ENCODE assay signal across 12 mouse cellular contexts in the genomic region with DNA sequence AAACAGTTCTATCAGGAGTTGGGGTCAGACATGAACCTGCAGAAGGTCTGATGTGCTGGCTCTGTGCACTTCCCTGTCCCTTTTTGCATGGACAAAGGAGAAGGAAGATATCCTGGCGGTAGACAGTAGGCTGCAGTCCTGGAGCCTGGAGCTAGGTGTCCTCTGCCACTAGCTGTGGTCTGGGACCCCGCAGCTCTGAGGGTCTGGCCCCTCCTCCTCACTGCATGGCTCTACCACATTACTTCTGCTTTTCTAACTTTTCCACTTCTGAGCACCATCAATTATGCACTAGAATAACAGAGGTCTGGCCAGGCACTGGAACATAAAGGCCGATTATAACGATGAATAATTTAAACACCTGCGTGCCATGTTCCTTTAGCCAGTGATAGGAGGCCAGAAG. TPM values are rescaled to one million over a fixed set of nuclear protein-coding genes. Genes with fewer than 3 reads are reported as not detected.
DNase-seq lines count a peak whose midpoint lies in the region; ATAC-seq and TF ChIP-seq lines count a peak whose summit lies in the region.
"Had no signal": no experiment of that assay in that cellular context is flagged by ENCODE, and none has a peak within 500 bp of the region (broad histone marks: within the 10 kb centered on the region; RNA-seq: fewer than 3 reads in every experiment).

No protein-coding gene starts in this region.

- no peak overlapping the region for H3K4me3 ChIP-seq in forebrain, embryonic 14.5 days (ENCODE audit: low read depth, low read length)
- H3K4me3 ChIP-seq in forebrain, embryonic 10.5 days: no peak overlapping the region
- H3K4me3 ChIP-seq in midbrain, embryonic 11.5 days (ENCODE audit: low read depth, low read length): no peak overlapping the region
- H3K4me3 ChIP-seq in midbrain, postnatal 0 days (ENCODE audit: low read depth, low read length): no peak overlapping the region
- H3K4me3 ChIP-seq in liver, embryonic 11.5 days (ENCODE audit: low read depth, low read length): no peak overlapping the region
- H3K4me3 ChIP-seq: myocyte had no signal

- H3K4me1 ChIP-seq in forebrain, embryonic 14.5 days (ENCODE audit: control insufficient read depth, insufficient read depth, low read length): no peaks in the 10 kb centered on the region
- peaks cover 46% of the 10 kb centered on the region for H3K4me1 ChIP-seq in forebrain, embryonic 10.5 days
- H3K4me1 ChIP-seq in midbrain, embryonic 11.5 days (ENCODE audit: control insufficient read depth, insufficient read depth, low read length): peaks cover 19% of the 10 kb centered on the region
- no peaks in the 10 kb centered on the region; the same call in 1 of the 2 replicates for H3K4me1 ChIP-seq in midbrain, postnatal 0 days (ENCODE audit: insufficient read depth, low read length)
- no peaks in the 10 kb centered on the region for H3K4me1 ChIP-seq in liver, embryonic 11.5 days (replicated peaks; ENCODE audit: control insufficient read depth, insufficient read depth, low read length)

- DNase-seq in forebrain, embryonic 14.5 days (ENCODE audit: low spot score): no peak
- no peak for DNase-seq in forebrain, embryonic 10.5 days (ENCODE audit: extremely low spot score, low spot score)
- DNase-seq in midbrain, embryonic 11.5 days (ENCODE audit: low spot score, missing footprints): no peak
- DNase-seq in midbrain, postnatal 0 days (ENCODE audit: low spot score): no peak
- DNase-seq in liver, embryonic 11.5 days (ENCODE audit: low spot score): no peak
- peak; percentile 85 for DNase-seq in retina, embryonic 14.5 days (ENCODE audit: low spot score)
- DNase-seq in right cerebral cortex, adult 18-20 months: no peak
- DNase-seq in heart, postnatal 25 days (ENCODE audit: low spot score): no peak
- DNase-seq: adrenal gland, adult 8-10 months; kidney, adult 18-20 months had no signal

- no peaks in the 10 kb centered on the region for H3K9me3 ChIP-seq in forebrain, embryonic 14.5 days (replicated peaks; ENCODE audit: control insufficient read depth, low read length)
- no peaks in the 10 kb centered on the region for H3K9me3 ChIP-seq in forebrain, embryonic 10.5 days
- H3K9me3 ChIP-seq in midbrain, embryonic 11.5 days (ENCODE audit: control insufficient read depth, low read length): no peaks in the 10 kb centered on the region
- H3K9me3 ChIP-seq in midbrain, postnatal 0 days (ENCODE audit: low read length): no peaks in the 10 kb centered on the region
- no peaks in the 10 kb centered on the region for H3K9me3 ChIP-seq in liver, embryonic 11.5 days (ENCODE audit: control insufficient read depth, low read length)

- no peak overlapping the region for H3K9ac ChIP-seq in forebrain, embryonic 14.5 days (ENCODE audit: low read length)
- H3K9ac ChIP-seq in midbrain, embryonic 11.5 days (ENCODE audit: low read length): no peak overlapping the region
- H3K9ac ChIP-seq in midbrain, postnatal 0 days (replicated peaks; ENCODE audit: low read length, poor library complexity, severe bottlenecking): no peak overlapping the region
- H3K9ac ChIP-seq in liver, embryonic 11.5 days (ENCODE audit: low read depth, low read length): no peak overlapping the region

- intact Hi-C loops in heart, postnatal 25 days (cut with DNase I): no loop called here

- H3K36me3 ChIP-seq in forebrain, embryonic 14.5 days (ENCODE audit: control insufficient read depth, insufficient read depth, low read length): no peaks in the 10 kb centered on the region
- H3K36me3 ChIP-seq in forebrain, embryonic 10.5 days (replicated peaks): no peaks in the 10 kb centered on the region
- no peaks in the 10 kb centered on the region for H3K36me3 ChIP-seq in midbrain, embryonic 11.5 days (ENCODE audit: control insufficient read depth, insufficient read depth, low read length)
- no peaks in the 10 kb centered on the region for H3K36me3 ChIP-seq in midbrain, postnatal 0 days (ENCODE audit: insufficient read depth, low read length)
- no peaks in the 10 kb centered on the region for H3K36me3 ChIP-seq in liver, embryonic 11.5 days (ENCODE audit: control insufficient read depth, insufficient read depth, low read length)

- no peak; the same call in 1 of the 2 replicates for TF ChIP-seq CTCF in midbrain, postnatal 0 days (IDR thresholded peaks at IDR 0.05)

- 23% methylated on average over 5 of the region's 5 CpGs for WGBS in forebrain, embryonic 14.5 days
- 42% methylated on average over 5 of the region's 5 CpGs for WGBS in forebrain, embryonic 10.5 days
- WGBS in midbrain, embryonic 11.5 days: 52% methylated on average over 5 of the region's 5 CpGs
- 42% methylated on average over 5 of the region's 5 CpGs for WGBS in midbrain, postnatal 0 days
- WGBS in liver, embryonic 11.5 days: 61% methylated on average over 5 of the region's 5 CpGs

- H3K4me2 ChIP-seq in forebrain, embryonic 14.5 days (ENCODE audit: low read length): no peak overlapping the region
- no peak overlapping the region for H3K4me2 ChIP-seq in midbrain, embryonic 11.5 days
- no peak overlapping the region for H3K4me2 ChIP-seq in midbrain, postnatal 0 days (ENCODE audit: low read depth, low read length, poor library complexity, severe bottlenecking)
- no peak overlapping the region for H3K4me2 ChIP-seq in liver, embryonic 11.5 days

- 0 out of 2 replicates have a peak, but pooled peaks have one; percentile 15 for ATAC-seq in forebrain, embryonic 14.5 days
- peak; percentile 81 for ATAC-seq in midbrain, embryonic 11.5 days (ENCODE audit: low FRiP score)
- ATAC-seq in midbrain, postnatal 0 days (ENCODE audit: low FRiP score): no peak
- 0 out of 2 replicates have a peak, but pooled peaks have one; percentile 31 for ATAC-seq in liver, embryonic 11.5 days (replicated peaks; ENCODE audit: low FRiP score)
- ATAC-seq: lung, postnatal 0 days had no signal

- no peaks in the 10 kb centered on the region for H3K27me3 ChIP-seq in forebrain, embryonic 14.5 days (replicated peaks; ENCODE audit: control insufficient read depth, insufficient read depth, low read length)
- H3K27me3 ChIP-seq in forebrain, embryonic 10.5 days (ENCODE audit: poor library complexity, severe bottlenecking): peaks cover 21% of the 10 kb centered on the region
- H3K27me3 ChIP-seq in midbrain, embryonic 11.5 days (ENCODE audit: control insufficient read depth, insufficient read depth, low read length): peaks cover 8% of the 10 kb centered on the region
- no peaks in the 10 kb centered on the region for H3K27me3 ChIP-seq in midbrain, postnatal 0 days (ENCODE audit: insufficient read depth, low read length)
- H3K27me3 ChIP-seq in liver, embryonic 11.5 days (replicated peaks; ENCODE audit: control insufficient read depth, insufficient read depth, low read length): no peaks in the 10 kb centered on the region

- no peak overlapping the region for H3K27ac ChIP-seq in forebrain, embryonic 14.5 days (ENCODE audit: low read depth, low read length)
- H3K27ac ChIP-seq in forebrain, embryonic 10.5 days: no peak overlapping the region
- no peak overlapping the region for H3K27ac ChIP-seq in midbrain, embryonic 11.5 days (ENCODE audit: low read depth, low read length)
- H3K27ac ChIP-seq in midbrain, postnatal 0 days (ENCODE audit: low read depth, low read length): no peak overlapping the region
- H3K27ac ChIP-seq in liver, embryonic 11.5 days (ENCODE audit: low read depth, low read length): no peak overlapping the region

RNA-seq across cellular contexts. Expression of a gene that starts 36.8 kb away (rescaled TPM):
- polyA plus RNA-seq in forebrain, embryonic 14.5 days (2014; fragmentation: Nextera tagmentation; extraction: Ambion mirVana): 18.8 and 20.9 TPM in 2 replicates
- polyA plus RNA-seq in forebrain, embryonic 10.5 days (2016; fragmentation: Nextera tagmentation; extraction: Ambion mirVana): 44.9 and 52.8 TPM in 2 replicates
- polyA plus RNA-seq in midbrain, embryonic 11.5 days (2014; fragmentation: Nextera tagmentation; extraction: Ambion mirVana): 72.5 and 80.5 TPM in 2 replicates
- total RNA-seq in midbrain, postnatal 0 days (2014; rRNA removed): 11.1 and 18.3 TPM in 2 replicates
- 48.1 and 59.5 TPM in 2 replicates for polyA plus RNA-seq in midbrain, postnatal 0 days (2015; fragmentation: Nextera tagmentation; extraction: Ambion mirVana)
- 11.8 and 12.7 TPM in 2 replicates for polyA plus RNA-seq in liver, embryonic 11.5 days (2014; fragmentation: Nextera tagmentation; extraction: Ambion mirVana)
- total RNA-seq in heart, postnatal 25 days (2021): 10 to 100 TPM; 21.0 to 23.0 TPM
